Comparison of ENCODE assay signal across 8 mouse cellular contexts in genomic region chr13:58031755-58032154, GRCm38 (mm10).
DNase-seq lines count a peak whose midpoint lies in the region; ATAC-seq and TF ChIP-seq lines count a peak whose summit lies in the region.

No protein-coding gene starts in this region.

- TF ChIP-seq POLR2A in cerebellum, adult 2 months (IDR thresholded peaks at IDR 0.05; ENCODE audit: borderline replicate concordance, insufficient read depth, low read length), result no peak

- H3K4me1 ChIP-seq in cerebellum, adult 2 months (ENCODE audit: control insufficient read depth, insufficient read depth, low read length), result peaks cover 23% of the 10 kb centered on the region
- peaks cover 18% of the 10 kb centered on the region for H3K4me1 ChIP-seq in kidney, embryonic 15.5 days

- 57% methylated on average over 6 of the region's 6 CpGs for WGBS in cerebellum, adult 2 months
- WGBS in kidney, embryonic 15.5 days, result 55% methylated on average over 6 of the region's 6 CpGs

- ATAC-seq in cerebellum, adult (ENCODE audit: insufficient number of reproducible peaks, low FRiP score, low TSS enrichment), result no peak
- 0 out of 2 replicates have a peak, but pooled peaks have one; percentile 24 for ATAC-seq in kidney, embryonic 15.5 days (replicated peaks; ENCODE audit: low FRiP score)

- H3K4me2 ChIP-seq in kidney, embryonic 15.5 days, result no peak overlapping the region

- DNase-seq in cerebellum, adult 11 months, result peak; percentile 67
- peak; percentile 72 for DNase-seq in ES-CJ7 (ENCODE audit: low read depth, low spot score)
- DNase-seq in cerebellum, adult 2 months, result peak; percentile 61 to 78
- peak; percentile 78 for DNase-seq in gastrocnemius, postnatal 10 days
- DNase-seq in lung, postnatal 4 days, result peak; percentile 67 to 77
- DNase-seq in spleen, postnatal 36 days (ENCODE audit: low spot score in 2 of 2), result peak; percentile 23 to 25

- peak; percentile 86 for TF ChIP-seq CTCF in cerebellum, adult 2 months (IDR thresholded peaks at IDR 0.05; ENCODE audit: borderline replicate concordance, insufficient read depth, low read depth, low read length)

- H3K36me3 ChIP-seq in kidney, embryonic 15.5 days, result 0 out of 2 replicates have a peak, but pooled peaks cover 2% of the 10 kb centered on the region

- H3K27ac ChIP-seq in cerebellum, adult 2 months (ENCODE audit: insufficient read depth, low read length), result no peak overlapping the region
- no peak overlapping the region for H3K27ac ChIP-seq in kidney, embryonic 15.5 days

- H3K27me3 ChIP-seq in cerebellum, adult 2 months (ENCODE audit: control insufficient read depth, insufficient read depth, low read length), result no peaks in the 10 kb centered on the region
- no peaks in the 10 kb centered on the region for H3K27me3 ChIP-seq in kidney, embryonic 15.5 days

- no peak overlapping the region for H3K4me3 ChIP-seq in cerebellum, adult 2 months (replicated peaks; ENCODE audit: insufficient read depth, low read depth, low read length)
- no peak overlapping the region for H3K4me3 ChIP-seq in kidney, embryonic 15.5 days (replicated peaks)

- H3K9me3 ChIP-seq in kidney, embryonic 15.5 days (replicated peaks), result no peaks in the 10 kb centered on the region

- no peak overlapping the region for H3K9ac ChIP-seq in kidney, embryonic 15.5 days

Comparison
In these comparisons a context has a peak if more than half of its experiments do, and no peak if none do; other contexts are left out.
1. DNase-seq: peak in every context shown above with its lines; median percentile 78 in gastrocnemius, postnatal 10 days; 72 in ES-CJ7; 72 in lung, postnatal 4 days; 70 in cerebellum, adult 2 months; 67 in cerebellum, adult 11 months; 24 in spleen, postnatal 36 days.